Mouse (Mus musculus) erythroblast, adult 5-6 weeks (primary cell): ENCODE data around the gene Map7d2. TPM values are rescaled to one million over a fixed set of nuclear protein-coding genes. Genes with fewer than 3 reads are reported as not detected.

Experiments
- ATAC-seq: replicated peaks from 2 replicates; pipeline ENCODE4 v1.8.0; 2016; ENCODE audit warnings: moderate number of reproducible peaks, mild to moderate bottlenecking, moderate TSS enrichment, inconsistent platforms; ENCODE audit not compliant: poor library complexity, low FRiP score, severe bottlenecking
- total RNA-seq, 2 experiments: library from RNA; stranded (forward) in 1 of 2; stranded (reverse) in 1 of 2; fragments of 150-400 nt in 1 of 2; fragments of 200-764, 138-1000 nt in 1 of 2; gene quantifications; 2 replicates each; pipeline versions ENCODE4 v1.2.3 to v1.2.4; 2015 to 2017; ENCODE audit warnings: low replicate concordance in 2 of 2

Map7d2 gene
- total RNA-seq, 2 experiments from 2014 or later: 0.43 TPM; not detected in 1

GRCm38 (mm10) chrX:159509042-159509441 lies 94.7 kb downstream of the Map7d2 start:
- ATAC-seq: no peak

- no peak for ATAC-seq
Observed at GRCm38 (mm10) chrX:159509847-159510715, 95.7 kb downstream of the Map7d2 start.

GRCm38 (mm10) chrX:159510716-159511051 lies 96.3 kb downstream of the Map7d2 start:
- peak; percentile 55 for ATAC-seq

GRCm38 (mm10) chrX:159515599-159515998 lies 101.2 kb downstream of the Map7d2 start:
- ATAC-seq: no peak

GRCm38 (mm10) chrX:159521780-159522179 lies 107.4 kb downstream of the Map7d2 start:
- no peak for ATAC-seq

- ATAC-seq: no peak
Observed at GRCm38 (mm10) chrX:159522651-159523050, 108.3 kb downstream of the Map7d2 start.

GRCm38 (mm10) chrX:159526388-159526787 lies 112.0 kb downstream of the Map7d2 start, which contains the start of gene Bclaf3:
Gene Bclaf3 (plus strand): TSS chrX:159526688.
- no peak for ATAC-seq

- ATAC-seq: peak; percentile 99
Observed at GRCm38 (mm10) chrX:159532427-159532810, 118.0 kb downstream of the Map7d2 start.

GRCm38 (mm10) chrX:159532811-159533462 lies 118.6 kb downstream of the Map7d2 start:
- ATAC-seq: peak; percentile 42; the same call in 1 of the 2 replicates

- no peak for ATAC-seq
Observed at GRCm38 (mm10) chrX:159541936-159542335, 127.6 kb downstream of the Map7d2 start.

GRCm38 (mm10) chrX:159547093-159547492 lies 132.7 kb downstream of the Map7d2 start:
- ATAC-seq: no peak

Other genes starting within 250 kb of the Map7d2 start
- 15.3 and 36.7 TPM in 2 replicates for gene Rps6ka3, start 204.3 kb upstream of the Map7d2 start, total RNA-seq (2015; ENCODE audit: low replicate concordance)
- 8.4 and 14.3 TPM in 2 replicates for gene Rps6ka3, start 204.3 kb upstream of the Map7d2 start, total RNA-seq (2017; ENCODE audit: low replicate concordance)
- 10.0 and 20.1 TPM in 2 replicates for gene Eif1ax, start 42.4 kb upstream of the Map7d2 start, total RNA-seq (2015; ENCODE audit: low replicate concordance)
- gene Eif1ax, start 42.4 kb upstream of the Map7d2 start, total RNA-seq (2017; ENCODE audit: low replicate concordance): 8.6 and 10.5 TPM in 2 replicates
- gene Bclaf3, start 112.1 kb downstream of the Map7d2 start, total RNA-seq (2015; ENCODE audit: low replicate concordance): 9.6 and 12.5 TPM in 2 replicates
- 8.8 and 25.6 TPM in 2 replicates for gene Bclaf3, start 112.1 kb downstream of the Map7d2 start, total RNA-seq (2017; ENCODE audit: low replicate concordance)
- 24.8 and 32.6 TPM in 2 replicates for gene Sh3kbp1, start 212.7 kb downstream of the Map7d2 start, total RNA-seq (2015; ENCODE audit: low replicate concordance)
- 27.6 and 37.1 TPM in 2 replicates for gene Sh3kbp1, start 212.7 kb downstream of the Map7d2 start, total RNA-seq (2017; ENCODE audit: low replicate concordance)